Mouse (Mus musculus): ENCODE data around the gene Ugt1a9.

DNA sequence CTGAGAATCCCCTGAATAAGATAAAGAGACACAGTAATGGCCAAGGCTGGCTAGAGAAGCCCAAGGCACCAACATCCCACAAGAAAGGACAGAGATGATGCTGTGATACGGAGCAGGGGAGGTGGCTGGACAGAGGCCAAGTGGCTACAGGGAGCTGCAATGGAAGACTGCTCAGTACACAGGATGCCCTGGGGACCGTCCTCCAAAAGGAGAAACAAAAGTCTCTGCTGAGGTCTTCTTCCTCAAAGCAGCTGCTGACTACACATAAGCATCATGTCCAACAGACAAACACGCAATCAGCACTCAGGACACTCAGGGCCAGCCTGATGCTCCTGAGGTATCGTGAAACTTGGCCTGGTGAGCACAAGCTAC lies 194.3 kb downstream of the Ugt1a9 start:
- TF ChIP-seq CHD2 (IDR thresholded peaks at IDR 0.05; ENCODE audit: low read depth, low read length) = no peak
- TF ChIP-seq MAFK (IDR thresholded peaks at IDR 0.05; ENCODE audit: insufficient read depth, low read depth, low read length) = no peak
- no peak for TF ChIP-seq HCFC1 (IDR thresholded peaks at IDR 0.05; ENCODE audit: borderline replicate concordance, insufficient read depth, low read length)
- no peak for TF ChIP-seq ZC3H11A (IDR thresholded peaks at IDR 0.05; ENCODE audit: borderline replicate concordance, low read depth, low read length)
